8 mouse cellular contexts compared by ENCODE assay signal in genomic region chr3:89510979-89511378, GRCm38 (mm10). TPM values are rescaled to one million over a fixed set of nuclear protein-coding genes. Genes with fewer than 3 reads are reported as not detected.
DNase-seq lines count a peak whose midpoint lies in the region; ATAC-seq and TF ChIP-seq lines count a peak whose summit lies in the region.

No protein-coding gene starts in this region.

- 15% methylated on average over 4 of the region's 4 CpGs for WGBS in kidney, embryonic 14.5 days
- 18% methylated on average over 4 of the region's 4 CpGs for WGBS in hindbrain, embryonic 10.5 days
- 9% methylated on average over 4 of the region's 4 CpGs for WGBS in midbrain, postnatal 0 days

- no peak overlapping the region for H3K9ac ChIP-seq in kidney, embryonic 14.5 days (ENCODE audit: low read depth, low read length)
- H3K9ac ChIP-seq in midbrain, postnatal 0 days (replicated peaks; ENCODE audit: low read length, poor library complexity, severe bottlenecking) = no peak overlapping the region

- peak; percentile 83 for TF ChIP-seq CTCF in midbrain, postnatal 0 days (IDR thresholded peaks at IDR 0.05)

- H3K4me3 ChIP-seq in kidney, embryonic 14.5 days (ENCODE audit: low read length) = no peak overlapping the region
- peak overlapping the region; percentile 37 for H3K4me3 ChIP-seq in hindbrain, embryonic 10.5 days
- no peak overlapping the region for H3K4me3 ChIP-seq in midbrain, postnatal 0 days (ENCODE audit: low read depth, low read length)

- H3K4me1 ChIP-seq in kidney, embryonic 14.5 days (ENCODE audit: control insufficient read depth, insufficient read depth, low read length) = no peaks in the 10 kb centered on the region
- peaks cover 35% of the 10 kb centered on the region for H3K4me1 ChIP-seq in hindbrain, embryonic 10.5 days (replicated peaks)
- H3K4me1 ChIP-seq in midbrain, postnatal 0 days (ENCODE audit: insufficient read depth, low read length) = no peaks in the 10 kb centered on the region; the same call in 1 of the 2 replicates

- intact Hi-C loops in left cerebral cortex, postnatal 36 days (cut with DNase I) = loop anchor here (5.0 kb wide), 1 partner anchor 261 kb away; the partner anchor contains the start of gene Ube2q1

- H3K27ac ChIP-seq in kidney, embryonic 14.5 days (ENCODE audit: low read depth, low read length) = no peak overlapping the region
- peak overlapping the region; percentile 60 for H3K27ac ChIP-seq in hindbrain, embryonic 10.5 days
- peak overlapping the region; percentile 53; the same call in 1 of the 2 replicates for H3K27ac ChIP-seq in midbrain, postnatal 0 days (ENCODE audit: low read depth, low read length)

- ATAC-seq in kidney, embryonic 14.5 days (ENCODE audit: low FRiP score, low TSS enrichment) = peak; percentile 44; the same call in 1 of the 2 replicates
- peak; percentile 75 for ATAC-seq in midbrain, postnatal 0 days (ENCODE audit: low FRiP score)

- H3K36me3 ChIP-seq in kidney, embryonic 14.5 days (ENCODE audit: control insufficient read depth, insufficient read depth, low read length) = no peaks in the 10 kb centered on the region
- H3K36me3 ChIP-seq in hindbrain, embryonic 10.5 days = no peaks in the 10 kb centered on the region
- H3K36me3 ChIP-seq in midbrain, postnatal 0 days (ENCODE audit: insufficient read depth, low read length) = no peaks in the 10 kb centered on the region

- peak overlapping the region; percentile 23; the same call in 1 of the 2 replicates for H3K4me2 ChIP-seq in kidney, embryonic 14.5 days (replicated peaks; ENCODE audit: low read depth, low read length)
- peak overlapping the region; percentile 12 for H3K4me2 ChIP-seq in midbrain, postnatal 0 days (ENCODE audit: low read depth, low read length, poor library complexity, severe bottlenecking)

- no peaks in the 10 kb centered on the region for H3K27me3 ChIP-seq in kidney, embryonic 14.5 days (ENCODE audit: control insufficient read depth, insufficient read depth, low read length)
- peaks cover 40% of the 10 kb centered on the region for H3K27me3 ChIP-seq in hindbrain, embryonic 10.5 days (ENCODE audit: insufficient read depth, poor library complexity, severe bottlenecking)
- no peaks in the 10 kb centered on the region for H3K27me3 ChIP-seq in midbrain, postnatal 0 days (ENCODE audit: insufficient read depth, low read length)

- no peaks in the 10 kb centered on the region for H3K9me3 ChIP-seq in kidney, embryonic 14.5 days (ENCODE audit: control insufficient read depth, low read length)
- no peaks in the 10 kb centered on the region for H3K9me3 ChIP-seq in hindbrain, embryonic 10.5 days
- H3K9me3 ChIP-seq in midbrain, postnatal 0 days (ENCODE audit: low read length) = no peaks in the 10 kb centered on the region

- DNase-seq in kidney, adult 8-10 months = no peak
- DNase-seq in adrenal gland, postnatal 10 days = peak; percentile 56
- DNase-seq in embryo, embryonic 9.5 days (ENCODE audit: extremely low spot score) = peak; percentile 65
- DNase-seq in hindbrain, embryonic 10.5 days (ENCODE audit: low spot score) = peak; percentile 73
- peak; percentile 37 to 54 for DNase-seq in left cerebral cortex, postnatal 36 days (ENCODE audit: low spot score in 2 of 2)
- DNase-seq in midbrain, postnatal 0 days (ENCODE audit: low spot score) = peak; percentile 79
- peak; percentile 71 for DNase-seq in thymus, postnatal 4 days

RNA-seq across cellular contexts. Expression of gene Kcnn3, which starts 9.0 kb away (rescaled TPM):
- polyA plus RNA-seq in kidney, embryonic 14.5 days (2014; fragmentation: Nextera tagmentation; extraction: Ambion mirVana) = 1.4 and 2.1 TPM in 2 replicates
- 1 to 10 TPM; 4.3 to 6.3 TPM for total RNA-seq in adrenal gland, postnatal 10 days (2021)
- 1.2 TPM in 2 replicates for polyA plus RNA-seq in hindbrain, embryonic 10.5 days (2016; fragmentation: Nextera tagmentation; extraction: Ambion mirVana)
- total RNA-seq in left cerebral cortex, postnatal 36 days (2021) = 10 to 100 TPM; 16.4 to 23.5 TPM
- total RNA-seq in midbrain, postnatal 0 days (2014; rRNA removed) = 21.4 and 23.3 TPM in 2 replicates
- polyA plus RNA-seq in midbrain, postnatal 0 days (2015; fragmentation: Nextera tagmentation; extraction: Ambion mirVana) = 5.9 and 7.3 TPM in 2 replicates

RNA-seq across cellular contexts. Expression of gene Pmvk, which starts 56.6 kb away (rescaled TPM):
- polyA plus RNA-seq in kidney, embryonic 14.5 days (2014; fragmentation: Nextera tagmentation; extraction: Ambion mirVana) = 53.8 and 60.4 TPM in 2 replicates
- total RNA-seq in adrenal gland, postnatal 10 days (2021) = 10 to 100 TPM; 15.3 to 17.1 TPM
- 71.4 and 87.8 TPM in 2 replicates for polyA plus RNA-seq in hindbrain, embryonic 10.5 days (2016; fragmentation: Nextera tagmentation; extraction: Ambion mirVana)
- total RNA-seq in left cerebral cortex, postnatal 36 days (2021) = 10 to 100 TPM; 32.9 to 33.1 TPM
- 90.8 and 121 TPM in 2 replicates for total RNA-seq in midbrain, postnatal 0 days (2014; rRNA removed)
- polyA plus RNA-seq in midbrain, postnatal 0 days (2015; fragmentation: Nextera tagmentation; extraction: Ambion mirVana) = 124 and 135 TPM in 2 replicates

Comparison
In these comparisons a context has a peak if more than half of its experiments do, and no peak if none do; other contexts are left out.
1. DNase-seq: peak in adrenal gland, postnatal 10 days (single experiment), embryo, embryonic 9.5 days (single experiment), hindbrain, embryonic 10.5 days (single experiment), left cerebral cortex, postnatal 36 days (2 of 2), midbrain, postnatal 0 days (single experiment) and thymus, postnatal 4 days (single experiment); none in kidney, adult 8-10 months (0 of 2).